Mouse (Mus musculus): ENCODE measurements around the gene Extl1.
"Not testable (repeated sequence)": the region's sequence is repeated elsewhere in the genome, so short reads cannot be mapped to it uniquely, and the experiment has no call there.

DNA sequence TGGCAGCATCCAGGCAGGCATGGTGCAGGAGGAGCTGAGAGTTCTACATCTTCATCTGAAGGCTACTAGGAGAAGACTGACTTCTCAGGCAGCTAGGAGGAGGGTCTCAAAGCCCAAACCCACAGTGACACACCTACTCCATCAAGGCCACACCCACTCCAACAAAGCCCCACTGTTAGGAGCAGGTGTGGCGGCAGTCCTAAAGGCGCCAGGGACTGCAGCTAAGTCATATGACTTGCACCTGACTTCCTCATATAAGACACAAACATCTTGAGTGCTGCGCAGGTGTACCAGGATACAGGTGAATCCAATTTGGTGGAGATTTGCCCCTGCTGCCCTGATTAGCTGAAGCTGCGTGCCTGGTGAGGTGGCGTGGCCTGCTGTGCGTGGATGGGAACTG is at the start of gene Extl1:
- not testable (repeated sequence) for TF ChIP-seq GATA1 (IDR thresholded peaks at IDR 0.05; ENCODE audit: borderline replicate concordance, low read length); FLI1 (IDR thresholded peaks at IDR 0.05; ENCODE audit: low read length)

All from megakaryocyte, embryonic 14.5 days (primary cell).